Mouse (Mus musculus): Measurements from ENCODE around the gene Ksr2. TPM values are rescaled to one million over a fixed set of nuclear protein-coding genes. Genes with fewer than 3 reads are reported as not detected.

Gene Ksr2
- polyA plus RNA-seq, 1 experiment from 2014 or later = 0.01 TPM

DNA sequence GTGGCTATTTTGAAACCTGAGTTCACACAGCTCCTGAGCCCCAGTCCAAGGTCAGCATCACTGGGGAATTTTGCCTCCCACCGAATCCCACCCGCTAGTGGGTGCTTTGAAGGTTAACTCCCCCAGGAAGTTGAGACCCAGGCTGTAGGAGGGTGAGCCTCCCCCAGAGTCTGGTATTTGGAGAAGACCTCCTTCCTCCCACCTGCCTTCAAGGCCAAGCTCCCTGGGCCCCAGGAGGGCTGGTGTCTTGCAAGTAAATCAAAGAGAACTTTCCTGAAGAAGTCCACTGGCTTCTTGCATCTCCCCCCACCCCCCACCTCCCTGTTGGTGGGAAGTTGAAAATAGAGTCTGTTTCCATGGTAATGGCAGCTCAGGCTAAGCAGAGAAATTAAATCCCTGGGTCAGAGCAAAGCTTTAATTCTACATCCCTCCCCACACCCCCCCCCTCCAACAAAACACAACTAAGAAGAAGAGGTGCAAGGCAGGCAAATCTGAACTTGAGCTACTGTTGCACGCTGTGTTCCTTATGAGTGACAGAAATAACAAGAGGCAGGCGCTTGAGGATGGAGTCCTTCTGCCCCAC lies 274.1 kb downstream of the Ksr2 start:
- Histone ChIP-seq H3K4me2 (no peak overlapping the region), H3K4me3 (ENCODE audit: low read depth, low read length) (no peak overlapping the region), H3K27me3 (replicated peaks; ENCODE audit: control insufficient read depth, insufficient read depth, low read length) (no peaks in the 10 kb centered on the region), H3K4me1 (replicated peaks; ENCODE audit: control insufficient read depth, insufficient read depth, low read length) (no peaks in the 10 kb centered on the region), H3K27ac (ENCODE audit: low read depth, low read length) (no peak overlapping the region), H3K9me3 (ENCODE audit: control insufficient read depth, low read length) (no peaks in the 10 kb centered on the region), H3K36me3 (ENCODE audit: control insufficient read depth, insufficient read depth, low read length) (no peaks in the 10 kb centered on the region), H3K9ac (ENCODE audit: low read depth, low read length) (no peak overlapping the region)
- DNase-seq (ENCODE audit: low spot score) (no peak), ATAC-seq (replicated peaks; ENCODE audit: low FRiP score) (no peak)
- WGBS = 22% methylated on average over 4 of the region's 4 CpGs

DNA sequence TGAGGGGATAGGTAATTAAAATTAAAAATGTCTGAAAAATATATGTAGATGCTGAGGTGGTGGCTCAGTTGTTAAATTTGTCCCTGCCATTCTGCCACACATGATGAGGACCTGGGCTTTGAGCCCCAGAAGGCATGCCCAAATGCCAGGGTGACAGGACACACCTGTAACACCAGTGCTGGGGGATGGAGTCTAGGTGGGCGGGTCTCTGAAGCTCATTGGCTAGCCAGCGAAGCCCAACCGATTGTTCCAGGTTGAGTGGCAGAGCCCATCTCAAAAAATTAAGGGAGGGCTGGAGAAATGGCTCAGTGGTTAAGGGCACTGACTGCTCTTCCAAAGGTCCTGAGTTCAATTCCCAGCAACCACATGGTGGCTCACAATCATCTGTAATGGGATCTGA lies 274.9 kb downstream of the Ksr2 start:
- 23% methylated on average over 3 of the region's 3 CpGs for WGBS
- H3K9ac ChIP-seq (ENCODE audit: low read depth, low read length) = no peak overlapping the region

DNA sequence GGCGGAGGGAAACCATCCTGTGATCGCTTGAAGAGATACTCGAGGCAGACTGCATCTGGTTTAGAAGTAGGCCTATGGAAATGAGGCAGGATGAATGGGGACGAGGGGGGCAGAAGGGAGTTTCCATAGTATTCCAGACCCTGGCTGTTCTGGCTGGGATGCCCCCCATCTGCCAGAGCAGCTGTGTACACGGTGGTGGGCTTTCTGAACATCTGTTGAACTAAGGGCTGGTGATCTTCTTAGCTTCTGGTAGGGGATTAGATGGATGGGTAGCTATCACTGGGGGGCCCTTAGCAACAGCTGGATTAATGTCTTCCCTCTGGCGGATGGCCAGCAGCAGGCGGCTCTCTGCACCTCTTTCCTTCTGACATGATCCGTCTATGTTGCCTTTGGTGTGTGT lies 276.0 kb downstream of the Ksr2 start:
- Histone ChIP-seq H3K27ac (ENCODE audit: low read depth, low read length) (no peak overlapping the region), H3K27me3 (replicated peaks; ENCODE audit: control insufficient read depth, insufficient read depth, low read length) (no peaks in the 10 kb centered on the region), H3K4me2 (no peak overlapping the region), H3K9me3 (ENCODE audit: control insufficient read depth, low read length) (no peaks in the 10 kb centered on the region; the same call in 1 of the 2 replicates), H3K36me3 (ENCODE audit: control insufficient read depth, insufficient read depth, low read length) (no peaks in the 10 kb centered on the region), H3K4me3 (ENCODE audit: low read depth, low read length) (no peak overlapping the region), H3K4me1 (replicated peaks; ENCODE audit: control insufficient read depth, insufficient read depth, low read length) (no peaks in the 10 kb centered on the region), H3K9ac (ENCODE audit: low read depth, low read length) (no peak overlapping the region)
- ATAC-seq (replicated peaks; ENCODE audit: low FRiP score) (no peak), DNase-seq (ENCODE audit: low spot score) (no peak)
- 61% methylated on average over 8 of the region's 8 CpGs for WGBS

More for the DNA sequence above, 274.9 kb downstream of the Ksr2 start:
- no peak overlapping the region for H3K27ac ChIP-seq (ENCODE audit: low read depth, low read length)
- no peaks in the 10 kb centered on the region for H3K4me1 ChIP-seq (replicated peaks; ENCODE audit: control insufficient read depth, insufficient read depth, low read length)
- no peak for DNase-seq (ENCODE audit: low spot score)
- H3K36me3 ChIP-seq (ENCODE audit: control insufficient read depth, insufficient read depth, low read length) = no peaks in the 10 kb centered on the region
- H3K4me2 ChIP-seq = no peak overlapping the region
- H3K9me3 ChIP-seq (ENCODE audit: control insufficient read depth, low read length) = no peaks in the 10 kb centered on the region; the same call in 1 of the 2 replicates
- ATAC-seq (replicated peaks; ENCODE audit: low FRiP score) = no peak
- no peak overlapping the region for H3K4me3 ChIP-seq (ENCODE audit: low read depth, low read length)
- no peaks in the 10 kb centered on the region for H3K27me3 ChIP-seq (replicated peaks; ENCODE audit: control insufficient read depth, insufficient read depth, low read length)

DNA sequence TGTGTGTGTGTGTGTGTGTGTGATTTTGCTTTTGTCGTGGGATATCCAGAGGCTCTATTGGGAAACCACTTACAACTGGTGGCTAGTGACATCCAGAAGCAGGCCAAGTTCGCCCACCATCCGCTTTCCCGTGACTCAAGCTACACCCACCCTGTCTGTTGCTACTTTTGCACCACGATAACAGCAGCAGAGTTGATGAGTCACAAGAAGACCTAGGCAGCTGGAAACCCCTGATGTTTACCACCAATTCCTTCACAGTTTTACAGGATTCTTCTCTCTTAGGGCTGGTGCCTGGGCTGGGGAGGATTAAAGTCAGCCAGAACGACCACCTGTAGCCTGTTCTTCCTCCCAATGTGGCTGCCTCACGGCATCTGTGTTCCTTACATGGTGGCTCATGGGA lies 277.5 kb downstream of the Ksr2 start:
- Histone ChIP-seq H3K9me3 (ENCODE audit: control insufficient read depth, low read length) (no peaks in the 10 kb centered on the region; the same call in 1 of the 2 replicates), H3K36me3 (ENCODE audit: control insufficient read depth, insufficient read depth, low read length) (no peaks in the 10 kb centered on the region), H3K4me1 (replicated peaks; ENCODE audit: control insufficient read depth, insufficient read depth, low read length) (no peaks in the 10 kb centered on the region), H3K27me3 (replicated peaks; ENCODE audit: control insufficient read depth, insufficient read depth, low read length) (no peaks in the 10 kb centered on the region), H3K9ac (ENCODE audit: low read depth, low read length) (no peak overlapping the region), H3K4me3 (ENCODE audit: low read depth, low read length) (no peak overlapping the region), H3K27ac (ENCODE audit: low read depth, low read length) (no peak overlapping the region), H3K4me2 (no peak overlapping the region)
- WGBS = 57% methylated on average over 7 of the region's 7 CpGs
- no peak for DNase-seq (ENCODE audit: low spot score)
- ATAC-seq (replicated peaks; ENCODE audit: low FRiP score) = no peak

DNA sequence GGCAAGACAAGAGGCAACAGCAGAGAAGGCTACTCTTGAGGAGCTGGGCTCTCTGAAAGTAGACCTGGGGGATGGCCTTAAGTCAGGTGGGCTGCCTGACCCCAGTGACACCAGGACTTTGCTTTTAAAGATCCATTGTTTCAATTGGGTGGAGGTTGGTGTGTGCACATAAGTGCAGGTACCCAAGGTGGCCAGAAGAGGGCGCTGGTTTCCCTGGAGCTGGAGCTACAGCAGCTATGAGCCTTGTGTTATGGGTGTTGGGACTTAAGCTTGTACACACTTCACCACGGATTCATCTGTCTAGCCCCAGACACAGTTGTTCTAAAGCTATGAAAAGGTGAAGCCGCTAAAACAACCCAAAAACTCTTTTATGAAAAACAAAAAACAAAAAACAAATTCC lies 279.8 kb downstream of the Ksr2 start:
- ATAC-seq (replicated peaks; ENCODE audit: low FRiP score) = no peak
- 67% methylated on average over 3 of the region's 3 CpGs for whole genome bisulfite sequencing
- Histone ChIP-seq H3K4me3 (ENCODE audit: low read depth, low read length) (no peak overlapping the region), H3K27me3 (replicated peaks; ENCODE audit: control insufficient read depth, insufficient read depth, low read length) (no peaks in the 10 kb centered on the region), H3K4me1 (replicated peaks; ENCODE audit: control insufficient read depth, insufficient read depth, low read length) (no peaks in the 10 kb centered on the region), H3K36me3 (ENCODE audit: control insufficient read depth, insufficient read depth, low read length) (no peaks in the 10 kb centered on the region), H3K9me3 (ENCODE audit: control insufficient read depth, low read length) (no peaks in the 10 kb centered on the region; the same call in 1 of the 2 replicates), H3K27ac (ENCODE audit: low read depth, low read length) (no peak overlapping the region), H3K9ac (ENCODE audit: low read depth, low read length) (no peak overlapping the region), H3K4me2 (no peak overlapping the region)
- no peak for DNase-seq (ENCODE audit: low spot score)

DNA sequence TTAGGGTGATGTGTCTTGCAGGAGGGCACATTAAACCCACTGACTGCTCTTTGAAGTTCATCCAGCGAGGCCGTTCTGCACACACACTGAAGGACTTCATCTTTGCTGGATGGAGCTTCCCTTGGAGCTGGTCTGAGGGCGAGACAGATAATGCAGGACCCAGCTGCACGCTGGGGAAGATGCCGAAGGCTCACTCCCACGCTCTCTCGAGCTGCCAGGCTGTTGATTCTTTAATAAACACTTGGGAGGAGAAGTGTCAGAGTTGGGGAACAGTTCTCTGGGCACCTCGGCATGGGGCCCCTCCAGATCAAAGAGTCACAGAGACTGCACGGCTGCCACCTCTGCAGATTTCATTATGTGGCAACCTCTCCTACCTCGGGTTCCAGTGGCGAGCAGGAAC lies 280.8 kb downstream of the Ksr2 start:
- WGBS = 39% methylated on average over 11 of the region's 11 CpGs
- DNase-seq (ENCODE audit: low spot score) (no peak), ATAC-seq (replicated peaks; ENCODE audit: low FRiP score) (no peak)
- Histone ChIP-seq H3K4me1 (replicated peaks; ENCODE audit: control insufficient read depth, insufficient read depth, low read length) (no peaks in the 10 kb centered on the region), H3K36me3 (ENCODE audit: control insufficient read depth, insufficient read depth, low read length) (no peaks in the 10 kb centered on the region), H3K9ac (ENCODE audit: low read depth, low read length) (no peak overlapping the region), H3K27me3 (replicated peaks; ENCODE audit: control insufficient read depth, insufficient read depth, low read length) (no peaks in the 10 kb centered on the region), H3K27ac (ENCODE audit: low read depth, low read length) (no peak overlapping the region), H3K9me3 (ENCODE audit: control insufficient read depth, low read length) (no peaks in the 10 kb centered on the region; the same call in 1 of the 2 replicates), H3K4me3 (ENCODE audit: low read depth, low read length) (no peak overlapping the region), H3K4me2 (no peak overlapping the region)

DNA sequence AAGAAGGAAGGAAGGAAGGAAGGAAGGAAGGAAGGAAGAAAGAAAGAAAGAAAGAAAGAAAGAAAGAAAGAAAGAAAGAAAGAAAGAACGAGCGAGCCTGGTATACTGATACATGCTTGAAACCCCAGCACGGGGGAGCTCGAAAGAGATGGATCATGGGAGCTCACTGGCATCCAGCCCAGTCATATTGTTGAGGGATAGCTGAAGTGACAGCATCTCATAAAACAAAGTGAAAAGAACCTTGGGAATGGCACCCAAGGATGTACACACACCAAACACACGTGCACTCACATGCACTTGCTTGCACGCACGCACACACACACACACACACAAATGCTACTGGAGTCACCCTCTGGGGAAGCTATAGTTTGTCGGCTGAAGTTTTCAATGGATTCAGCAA lies 282.6 kb downstream of the Ksr2 start:
- Histone ChIP-seq H3K36me3 (ENCODE audit: control insufficient read depth, insufficient read depth, low read length) (no peaks in the 10 kb centered on the region), H3K4me2 (no peak overlapping the region), H3K27me3 (replicated peaks; ENCODE audit: control insufficient read depth, insufficient read depth, low read length) (no peaks in the 10 kb centered on the region), H3K27ac (ENCODE audit: low read depth, low read length) (no peak overlapping the region), H3K4me3 (ENCODE audit: low read depth, low read length) (no peak overlapping the region), H3K9ac (ENCODE audit: low read depth, low read length) (no peak overlapping the region), H3K9me3 (ENCODE audit: control insufficient read depth, low read length) (no peaks in the 10 kb centered on the region; the same call in 1 of the 2 replicates), H3K4me1 (replicated peaks; ENCODE audit: control insufficient read depth, insufficient read depth, low read length) (no peaks in the 10 kb centered on the region)
- 90% methylated on average over 8 of the region's 8 CpGs for WGBS
- no peak for ATAC-seq (replicated peaks; ENCODE audit: low FRiP score)
- DNase-seq (ENCODE audit: low spot score) = no peak

DNA sequence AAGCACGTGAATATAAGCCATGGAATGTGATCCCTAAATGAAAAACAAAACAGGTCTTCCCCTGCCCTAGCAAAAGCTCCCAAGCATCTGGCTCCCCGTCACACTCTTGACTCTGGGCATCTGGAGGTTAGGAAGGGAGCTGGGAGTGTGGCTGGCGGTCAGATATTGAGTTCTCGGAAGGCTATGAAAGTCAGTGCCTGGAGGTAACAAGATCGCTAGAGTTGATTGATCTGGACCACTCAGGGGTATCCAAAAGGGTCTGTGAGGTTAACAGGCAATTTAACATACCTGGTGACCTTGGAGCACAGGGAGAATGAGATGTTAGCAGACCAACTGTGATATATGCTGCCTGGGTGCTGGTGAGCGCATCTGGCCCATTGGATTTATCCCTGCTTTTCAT lies 283.8 kb downstream of the Ksr2 start:
- Histone ChIP-seq H3K4me1 (replicated peaks; ENCODE audit: control insufficient read depth, insufficient read depth, low read length) (no peaks in the 10 kb centered on the region), H3K9ac (ENCODE audit: low read depth, low read length) (no peak overlapping the region), H3K27ac (ENCODE audit: low read depth, low read length) (no peak overlapping the region), H3K4me3 (ENCODE audit: low read depth, low read length) (no peak overlapping the region), H3K36me3 (ENCODE audit: control insufficient read depth, insufficient read depth, low read length) (no peaks in the 10 kb centered on the region), H3K4me2 (no peak overlapping the region), H3K9me3 (ENCODE audit: control insufficient read depth, low read length) (no peaks in the 10 kb centered on the region; the same call in 1 of the 2 replicates), H3K27me3 (replicated peaks; ENCODE audit: control insufficient read depth, insufficient read depth, low read length) (no peaks in the 10 kb centered on the region)
- 71% methylated on average over 6 of the region's 6 CpGs for WGBS
- no peak for DNase-seq (ENCODE audit: low spot score)
- ATAC-seq (replicated peaks; ENCODE audit: low FRiP score) = no peak

DNA sequence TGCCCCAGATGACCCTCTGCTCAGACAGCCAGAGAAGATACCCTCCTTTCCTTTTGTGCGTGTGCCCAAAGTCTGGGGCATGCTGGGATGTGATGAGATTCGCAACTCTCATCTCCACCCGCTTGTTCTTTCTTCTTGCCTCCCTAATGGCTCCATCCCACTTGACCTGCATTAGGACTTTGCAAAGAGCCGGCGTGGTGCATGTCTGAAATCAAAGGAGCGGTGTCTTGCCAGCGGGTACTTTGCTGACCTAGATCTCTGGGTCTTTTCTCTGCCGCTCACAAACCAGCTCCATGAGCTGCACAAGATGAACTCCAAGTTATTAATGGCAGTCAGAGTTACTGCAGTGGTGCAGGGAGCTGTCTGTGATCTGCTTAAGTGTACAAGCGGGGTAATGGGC lies 290.6 kb downstream of the Ksr2 start:
- Histone ChIP-seq H3K4me2 (no peak overlapping the region), H3K4me1 (replicated peaks; ENCODE audit: control insufficient read depth, insufficient read depth, low read length) (no peaks in the 10 kb centered on the region), H3K9ac (ENCODE audit: low read depth, low read length) (no peak overlapping the region), H3K9me3 (ENCODE audit: control insufficient read depth, low read length) (no peaks in the 10 kb centered on the region), H3K27ac (ENCODE audit: low read depth, low read length) (no peak overlapping the region), H3K4me3 (ENCODE audit: low read depth, low read length) (no peak overlapping the region), H3K27me3 (replicated peaks; ENCODE audit: control insufficient read depth, insufficient read depth, low read length) (no peaks in the 10 kb centered on the region), H3K36me3 (ENCODE audit: control insufficient read depth, insufficient read depth, low read length) (no peaks in the 10 kb centered on the region)
- 86% methylated on average over 9 of the region's 9 CpGs for WGBS
- DNase-seq (ENCODE audit: low spot score) (no peak), ATAC-seq (replicated peaks; ENCODE audit: low FRiP score) (no peak)
